Mouse (Mus musculus): ENCODE measurements around the gene Gpnmb. TPM values are rescaled to one million over a fixed set of nuclear protein-coding genes. Genes with fewer than 3 reads are reported as not detected.

The Gpnmb gene
- polyA plus RNA-seq, 1 experiment = 2.6 TPM

DNA sequence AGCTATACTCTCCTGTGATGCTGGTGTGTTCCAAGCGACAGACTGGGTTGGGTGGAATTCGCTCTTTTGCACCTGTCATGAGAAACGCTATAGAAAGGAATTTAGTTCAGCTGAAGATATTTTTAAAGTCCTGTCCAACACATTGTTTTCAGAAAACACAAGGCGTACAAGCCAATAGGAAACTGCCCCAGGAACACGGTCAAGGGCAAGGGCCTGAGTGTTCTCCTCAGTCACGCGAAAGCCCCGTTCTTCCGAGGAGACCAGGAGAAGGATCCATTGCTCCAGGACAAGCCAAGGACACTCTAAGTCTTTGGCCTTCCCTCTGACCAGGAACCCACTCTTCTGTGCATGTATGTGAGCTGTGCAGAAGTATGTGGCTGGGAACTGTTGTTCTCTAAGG, 19.7 kb downstream of the Gpnmb start:
- Histone ChIP-seq H3K4me1 (ENCODE audit: control insufficient read depth, insufficient read depth, low read length) (no peaks in the 10 kb centered on the region), H3K4me3 (replicated peaks; ENCODE audit: control insufficient read depth, low read depth, low read length) (no peak overlapping the region), H3K27ac (ENCODE audit: control insufficient read depth, insufficient read depth, low read depth, low read length, poor library complexity) (no peak overlapping the region)
- 87% methylated on average over 9 of the region's 9 CpGs for WGBS
- TF ChIP-seq POLR2A (IDR thresholded peaks at IDR 0.05; ENCODE audit: borderline replicate concordance, control insufficient read depth, low read depth, low read length) = no peak
- TF ChIP-seq CTCF (IDR thresholded peaks at IDR 0.05; ENCODE audit: control insufficient read depth, insufficient read depth, low read length) = no peak

DNA sequence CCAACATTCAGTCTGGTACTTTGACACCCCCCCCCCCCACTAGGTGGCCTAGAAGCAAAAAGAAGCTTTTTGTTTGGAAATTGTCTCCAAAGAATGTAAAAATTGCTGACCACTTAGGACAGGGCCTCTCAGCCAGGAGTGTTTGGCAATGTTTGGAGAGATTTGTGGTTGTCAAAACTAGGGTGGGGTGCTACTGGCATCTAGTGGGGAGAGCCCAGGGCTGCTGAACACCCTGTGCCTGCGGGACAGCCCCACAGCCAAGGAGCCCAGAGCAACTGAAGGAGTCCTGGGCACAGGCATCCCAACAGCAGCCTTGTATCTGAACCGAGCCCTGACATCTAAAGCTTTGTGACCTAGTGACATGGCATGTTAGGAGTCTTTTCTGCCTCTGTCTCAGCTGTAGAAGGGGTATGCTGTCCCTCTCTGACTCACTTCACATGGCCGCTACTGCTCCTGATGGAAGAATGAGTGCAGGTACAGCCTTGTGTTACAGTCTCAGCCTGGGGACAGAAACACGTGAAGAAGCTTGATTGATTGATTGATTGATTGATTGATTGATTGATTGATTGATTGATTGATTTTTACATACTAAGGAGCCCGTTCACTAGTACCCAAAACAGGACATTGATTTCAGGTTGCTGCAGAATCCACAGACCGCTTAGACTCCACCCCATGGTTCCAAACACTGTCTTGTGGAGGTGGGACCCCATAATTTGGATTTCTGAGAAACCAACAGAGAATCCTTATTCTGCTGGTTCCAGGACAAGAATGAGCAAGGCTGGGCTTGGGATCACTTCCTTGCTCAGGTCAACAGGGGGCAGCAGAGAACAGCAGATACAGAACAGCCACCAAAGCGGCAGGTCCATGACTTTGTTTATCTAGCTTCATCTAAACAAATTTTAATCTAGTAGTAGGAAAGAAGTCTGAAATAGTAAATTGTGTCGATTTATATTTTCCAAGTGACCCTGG, 21.0 kb downstream of the Gpnmb start:
- no peak overlapping the region for H3K27ac ChIP-seq (ENCODE audit: control insufficient read depth, insufficient read depth, low read depth, low read length, poor library complexity)
- TF ChIP-seq POLR2A (IDR thresholded peaks at IDR 0.05; ENCODE audit: borderline replicate concordance, control insufficient read depth, low read depth, low read length) = no peak
- TF ChIP-seq CTCF (IDR thresholded peaks at IDR 0.05; ENCODE audit: control insufficient read depth, insufficient read depth, low read length) = peak; percentile 88
- no peak overlapping the region for H3K4me3 ChIP-seq (replicated peaks; ENCODE audit: control insufficient read depth, low read depth, low read length)
- H3K4me1 ChIP-seq (ENCODE audit: control insufficient read depth, insufficient read depth, low read length) = no peaks in the 10 kb centered on the region
- WGBS = 36% methylated on average over 8 of the region's 8 CpGs

DNA sequence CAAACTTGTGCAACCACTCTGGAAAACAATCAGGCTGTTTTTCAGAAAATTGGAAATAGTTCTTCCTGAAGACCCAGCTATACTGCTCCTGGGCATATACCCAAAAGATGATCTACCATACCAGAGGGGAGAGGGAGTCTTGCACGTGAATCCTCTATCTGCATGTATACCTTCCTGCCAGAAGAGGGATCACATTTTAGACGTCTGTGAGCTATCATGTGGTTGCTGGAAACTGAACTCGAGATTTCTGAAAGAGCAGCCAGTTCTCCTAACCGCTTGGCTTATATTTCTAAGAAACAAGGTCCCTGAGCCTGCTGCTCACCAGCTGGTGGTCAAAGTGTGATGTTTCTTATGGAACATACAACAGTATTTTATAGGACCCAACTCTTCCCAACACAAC, 32.0 kb downstream of the Gpnmb start:
- TF ChIP-seq POLR2A (IDR thresholded peaks at IDR 0.05; ENCODE audit: borderline replicate concordance, control insufficient read depth, low read depth, low read length) = no peak

DNA sequence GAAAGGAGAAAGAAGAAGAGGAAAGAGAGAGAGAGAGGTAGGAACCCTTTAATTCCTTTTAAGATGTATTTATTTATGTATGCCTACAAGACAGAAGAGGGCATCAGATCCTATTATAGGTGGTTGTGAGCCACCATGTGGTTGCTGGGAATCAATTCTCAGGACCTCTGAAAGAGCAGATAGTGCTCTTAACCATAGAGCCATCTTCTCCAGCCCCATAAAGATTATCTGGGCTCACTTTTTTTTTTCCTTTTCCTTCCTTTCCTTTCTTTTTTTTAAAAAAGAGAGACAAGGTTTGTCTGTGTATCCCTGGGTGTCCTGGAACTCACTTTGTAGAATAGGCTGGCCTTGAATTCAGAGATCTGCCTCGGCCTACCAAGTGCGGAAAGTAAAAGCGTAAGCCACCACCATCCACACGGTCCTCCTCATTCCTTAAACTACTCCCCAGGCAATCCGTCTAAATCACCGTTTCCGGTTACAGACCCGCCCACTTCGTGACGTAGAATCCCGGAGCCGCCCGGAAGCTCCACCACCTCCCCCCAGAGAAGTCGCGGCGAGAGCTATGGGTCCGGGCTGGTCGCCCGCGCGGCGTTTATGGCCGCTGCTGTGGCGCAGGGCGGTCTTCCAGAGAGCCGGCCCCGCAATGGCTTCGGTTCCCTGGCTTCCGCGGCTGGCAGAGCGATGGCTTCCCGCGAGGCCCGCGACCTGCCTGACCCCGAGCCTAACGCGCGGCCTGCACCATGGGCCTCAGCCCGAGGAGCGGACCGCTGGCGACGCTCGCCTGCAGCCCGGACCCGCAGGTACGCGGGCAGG, 37.2 kb downstream of the Gpnmb start, which contains the start of gene Malsu1:
Gene Malsu1 (plus strand): TSS at position 492 of the 813 bp plus-strand sequence.
- no peaks in the 10 kb centered on the region; the same call in 1 of the 2 replicates for H3K4me1 ChIP-seq (ENCODE audit: control insufficient read depth, insufficient read depth, low read length)

More for the DNA sequence above, 32.0 kb downstream of the Gpnmb start:
- H3K27ac ChIP-seq (ENCODE audit: control insufficient read depth, insufficient read depth, low read depth, low read length, poor library complexity) = no peak overlapping the region
- 34% methylated on average over 4 of the region's 4 CpGs for WGBS
- no peaks in the 10 kb centered on the region; the same call in 1 of the 2 replicates for H3K4me1 ChIP-seq (ENCODE audit: control insufficient read depth, insufficient read depth, low read length)
- H3K4me3 ChIP-seq (replicated peaks; ENCODE audit: control insufficient read depth, low read depth, low read length) = no peak overlapping the region

DNA sequence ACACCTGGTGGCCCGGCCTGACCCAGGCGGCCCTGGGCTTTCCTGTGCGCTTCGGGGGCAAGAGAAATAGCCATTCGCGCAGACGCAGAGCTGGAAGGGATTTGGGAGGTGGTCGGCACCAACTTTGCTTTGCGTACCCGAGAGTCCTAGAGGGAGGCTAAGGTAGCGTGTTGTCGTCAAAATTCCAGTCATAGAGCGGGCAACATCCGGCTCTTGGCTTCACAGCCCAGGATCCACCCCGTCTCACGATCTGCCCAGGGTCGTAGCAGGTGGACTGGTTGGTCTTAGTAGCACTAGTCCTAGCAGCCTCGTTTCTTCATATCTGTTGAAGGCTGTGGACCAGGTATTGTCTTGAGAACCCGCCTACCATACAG, 37.8 kb downstream of the Gpnmb start:
- peak overlapping the region; percentile 69 for H3K4me3 ChIP-seq (replicated peaks; ENCODE audit: control insufficient read depth, low read depth, low read length)
- H3K27ac ChIP-seq (ENCODE audit: control insufficient read depth, insufficient read depth, low read depth, low read length, poor library complexity) = peak overlapping the region; percentile 80; the same call in 1 of the 2 replicates
- 1% methylated on average over 19 of the region's 19 CpGs for WGBS
- H3K4me1 ChIP-seq (ENCODE audit: control insufficient read depth, insufficient read depth, low read length) = no peaks in the 10 kb centered on the region; the same call in 1 of the 2 replicates
- no peak for TF ChIP-seq CTCF (IDR thresholded peaks at IDR 0.05; ENCODE audit: control insufficient read depth, insufficient read depth, low read length)
- TF ChIP-seq POLR2A (IDR thresholded peaks at IDR 0.05; ENCODE audit: borderline replicate concordance, control insufficient read depth, low read depth, low read length) = no peak

More for the DNA sequence above, 37.2 kb downstream of the Gpnmb start, which contains the start of gene Malsu1:
- H3K27ac ChIP-seq (ENCODE audit: control insufficient read depth, insufficient read depth, low read depth, low read length, poor library complexity) = peak within 1 kb of the TSS; percentile 80
- under 1% methylated on average over 49 of the region's 49 CpGs for WGBS
- H3K4me3 ChIP-seq (replicated peaks; ENCODE audit: control insufficient read depth, low read depth, low read length) = peak within 1 kb of the TSS; percentile 69
- TF ChIP-seq CTCF (IDR thresholded peaks at IDR 0.05; ENCODE audit: control insufficient read depth, insufficient read depth, low read length) = no peak
- peak; percentile 67; the same call in 1 of the 2 replicates for TF ChIP-seq POLR2A (IDR thresholded peaks at IDR 0.05; ENCODE audit: borderline replicate concordance, control insufficient read depth, low read depth, low read length)

DNA sequence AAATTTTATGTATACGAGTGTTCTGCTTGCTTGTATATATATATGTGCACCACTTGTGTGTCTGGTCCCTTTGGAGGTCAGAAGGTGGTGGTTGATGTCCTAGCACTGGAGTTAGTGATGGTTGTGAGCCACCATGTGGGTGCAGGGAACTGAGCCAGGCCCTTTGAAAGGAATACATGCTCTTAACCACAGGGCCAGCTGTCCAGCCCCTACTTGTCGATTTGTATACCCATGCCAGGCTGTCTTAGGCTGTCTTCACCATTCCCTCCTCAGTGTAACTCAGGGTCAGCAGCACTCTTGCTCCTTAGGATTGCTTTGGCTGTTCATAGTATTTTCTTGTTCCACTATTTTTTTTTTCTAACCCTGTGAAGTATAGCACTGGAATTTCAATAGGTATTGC, 41.5 kb downstream of the Gpnmb start:
- no peak for TF ChIP-seq POLR2A (IDR thresholded peaks at IDR 0.05; ENCODE audit: borderline replicate concordance, control insufficient read depth, low read depth, low read length)
- TF ChIP-seq CTCF (IDR thresholded peaks at IDR 0.05; ENCODE audit: control insufficient read depth, insufficient read depth, low read length) = no peak
- WGBS = 76% methylated on average over 2 of the region's 2 CpGs
- H3K27ac ChIP-seq (ENCODE audit: control insufficient read depth, insufficient read depth, low read depth, low read length, poor library complexity) = no peak overlapping the region
- H3K4me1 ChIP-seq (ENCODE audit: control insufficient read depth, insufficient read depth, low read length) = no peaks in the 10 kb centered on the region
- H3K4me3 ChIP-seq (replicated peaks; ENCODE audit: control insufficient read depth, low read depth, low read length) = no peak overlapping the region

DNA sequence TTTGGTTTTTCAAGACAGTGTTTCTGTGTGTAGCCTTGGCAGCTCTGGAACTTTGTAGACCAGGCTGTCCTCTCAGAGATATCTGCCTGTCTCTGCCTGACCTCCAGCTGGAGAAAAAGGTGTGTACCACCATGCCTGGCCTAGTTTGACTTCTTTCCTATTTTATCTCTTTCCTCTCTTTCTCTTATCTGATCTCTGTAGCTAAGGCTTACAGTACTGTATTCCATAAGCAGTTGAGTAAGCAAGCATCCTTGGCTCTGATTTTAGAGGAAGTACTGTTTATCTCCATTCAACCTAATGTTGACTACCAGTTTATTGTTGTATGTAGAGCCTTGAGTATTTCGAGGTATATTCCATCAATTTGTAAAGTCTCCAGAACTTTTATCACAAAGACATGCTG, 43.0 kb downstream of the Gpnmb start:
- WGBS = 82% methylated on average over 1 of the region's 1 CpGs
- no peaks in the 10 kb centered on the region for H3K4me1 ChIP-seq (ENCODE audit: control insufficient read depth, insufficient read depth, low read length)
- H3K27ac ChIP-seq (ENCODE audit: control insufficient read depth, insufficient read depth, low read depth, low read length, poor library complexity) = no peak overlapping the region
- no peak overlapping the region for H3K4me3 ChIP-seq (replicated peaks; ENCODE audit: control insufficient read depth, low read depth, low read length)
- TF ChIP-seq POLR2A (IDR thresholded peaks at IDR 0.05; ENCODE audit: borderline replicate concordance, control insufficient read depth, low read depth, low read length) (no peak), CTCF (IDR thresholded peaks at IDR 0.05; ENCODE audit: control insufficient read depth, insufficient read depth, low read length) (no peak)

DNA sequence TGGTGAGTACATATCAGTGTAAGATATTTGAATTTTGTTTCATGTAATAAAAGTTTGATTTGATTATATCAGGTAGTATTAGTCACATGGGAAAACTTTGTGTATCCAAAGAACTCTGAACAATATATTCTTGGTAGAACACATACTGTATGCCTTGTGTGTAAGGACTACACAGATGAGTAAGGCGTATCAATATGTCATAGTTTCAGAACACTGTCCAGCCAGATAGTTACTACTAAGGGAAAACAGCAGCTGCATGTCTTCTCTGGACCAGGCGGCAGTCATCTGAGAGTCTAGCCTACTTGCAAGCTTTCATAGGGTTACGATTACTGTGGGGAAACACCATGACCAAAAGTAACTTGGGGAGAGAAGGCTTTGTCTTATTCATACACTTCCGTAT, 46.7 kb downstream of the Gpnmb start:
- H3K27ac ChIP-seq (ENCODE audit: control insufficient read depth, insufficient read depth, low read depth, low read length, poor library complexity) = no peak overlapping the region
- no peaks in the 10 kb centered on the region for H3K4me1 ChIP-seq (ENCODE audit: control insufficient read depth, insufficient read depth, low read length)
- TF ChIP-seq CTCF (IDR thresholded peaks at IDR 0.05; ENCODE audit: control insufficient read depth, insufficient read depth, low read length) (no peak), POLR2A (IDR thresholded peaks at IDR 0.05; ENCODE audit: borderline replicate concordance, control insufficient read depth, low read depth, low read length) (no peak)
- 90% methylated on average over 4 of the region's 4 CpGs for WGBS
- no peak overlapping the region for H3K4me3 ChIP-seq (replicated peaks; ENCODE audit: control insufficient read depth, low read depth, low read length)
